Mouse (Mus musculus) kidney, adult 10 weeks (tissue): ENCODE results near the gene Vmn2r3. TPM values are rescaled to one million over a fixed set of nuclear protein-coding genes. Genes with fewer than 3 reads are reported as not detected.

Experiments used
- polyA plus RNA-seq: library from polyadenylated mRNA; stranded (reverse); fragments of 350-450 nt; fragmentation: Illumina TruSeq; extraction: RNeasy Lipid Tissue Mini Kit (QIAGEN cat#74804); gene quantifications from one replicate; pipeline ENCODE4 v1.2.3, GENCODE M21; 2014; ENCODE audit warnings: low read depth, low replicate concordance

Vmn2r3 gene
- polyA plus RNA-seq = not detected

DNA sequence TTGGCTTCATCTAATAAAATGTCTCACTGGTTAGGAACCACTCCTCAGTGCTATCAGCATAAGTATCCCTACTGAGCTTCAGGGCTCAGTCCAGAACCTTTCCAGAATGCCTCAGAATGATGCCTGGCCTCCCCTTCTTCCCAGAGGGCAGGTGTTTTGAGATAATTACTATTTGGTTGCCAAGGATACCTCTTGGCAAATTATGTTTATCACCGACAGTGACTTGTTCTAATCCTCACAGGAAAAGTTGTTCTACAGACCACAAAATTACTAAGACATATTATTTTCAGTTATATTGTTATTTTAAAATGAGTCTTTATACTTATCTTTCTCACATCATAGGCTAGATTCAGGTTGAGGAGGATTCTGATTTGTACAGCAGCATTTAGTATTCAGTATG, at the start of gene Vmn2r3:
Vmn2r3 (minus strand) TSS at position 101 of the 400 bp plus-strand sequence.

Other genes with a start within 250 kb of the Vmn2r3 start
- 0.12 TPM for gene Vmn2r1, start 208.2 kb downstream of the Vmn2r3 start, polyA plus RNA-seq
- not detected for gene Vmn2r2, start 147.8 kb downstream of the Vmn2r3 start, polyA plus RNA-seq
- gene Vmn2r4, start 125.7 kb upstream of the Vmn2r3 start, polyA plus RNA-seq = not detected
- not detected for gene Vmn2r5, start 220.1 kb upstream of the Vmn2r3 start, polyA plus RNA-seq